Mouse (Mus musculus) bone marrow, adult 2 months (tissue): Measurements from ENCODE around the gene Ms4a6c.

Experiments used
- CTCF ChIP-seq: fragments of 200-500 bp; IDR thresholded peaks from 2 replicates; pipeline ENCODE4 v1.5.1; 2011; ENCODE audit warnings: low read length, control low read depth; ENCODE audit not compliant: control insufficient read depth, insufficient read depth
- POLR2A ChIP-seq: fragments of 200-500 bp; IDR thresholded peaks from 2 replicates; pipeline ENCODE4 v1.6.1; 2011; ENCODE audit warnings: low read depth, mild to moderate bottlenecking, control low read depth, low read length, borderline replicate concordance; ENCODE audit not compliant: control insufficient read depth

- TF ChIP-seq CTCF = no peak
- no peak for TF ChIP-seq POLR2A
Observed at GRCm38 (mm10) chr19:11482684-11483083, 13.5 kb downstream of the Ms4a6c start.
